Mouse (Mus musculus) left cerebral cortex, postnatal 4 days (tissue): ENCODE measurements at regions not wholly inside any gene's neighbourhood (a gene's known extent, or its start where the extent isn't known, plus 50 kb on each side); places are given as distances from the start of the nearest gene placed in this dataset.
"Not testable (repeated sequence)": the region's sequence is repeated elsewhere in the genome, so short reads cannot be mapped to it uniquely, and the experiment has no call there.

ENCODE experiments used
- DNase-seq: peaks from one replicate; pipeline ENCODE4 v3.0.0-alpha.2; 2022
- intact Hi-C: fragments of 180-260 bp; cut with DNase I; formaldehyde crosslinking; loops from one replicate; pipeline ENCODE4 v1.15.1; 2025

- no peak for DNase-seq
- intact Hi-C loops, result no loop called here
These were observed 123.7 kb upstream of the Cpsf6 start for GRCm38 (mm10) chr10:117503222-117504184.

GRCm38 (mm10) chr10:117502731-117503130 is 122.9 kb upstream of the Cpsf6 start:
- DNase-seq, result no peak
- intact Hi-C loops, result no loop called here

DNA sequence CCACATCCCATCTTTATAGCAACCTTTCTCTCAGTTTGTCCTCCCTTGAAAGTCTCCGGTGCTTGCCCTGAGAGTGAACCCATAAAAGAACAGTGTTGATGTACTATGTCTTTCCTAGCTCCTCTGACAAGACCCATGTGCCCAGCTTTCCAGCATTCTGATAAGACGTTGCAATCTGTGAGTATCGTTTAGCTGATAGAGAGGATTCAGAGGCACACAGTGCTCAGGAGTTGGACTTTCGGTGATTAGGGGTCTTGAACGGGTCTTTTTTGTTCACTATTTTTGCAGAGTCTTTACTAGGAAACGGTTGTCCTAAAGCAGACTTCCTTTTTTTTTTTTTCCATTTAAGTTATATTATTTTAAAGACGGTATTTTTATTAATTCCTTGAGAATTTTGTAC is 122.3 kb upstream of the Cpsf6 start:
- DNase-seq, result no peak
- intact Hi-C loops, result no loop called here

DNA sequence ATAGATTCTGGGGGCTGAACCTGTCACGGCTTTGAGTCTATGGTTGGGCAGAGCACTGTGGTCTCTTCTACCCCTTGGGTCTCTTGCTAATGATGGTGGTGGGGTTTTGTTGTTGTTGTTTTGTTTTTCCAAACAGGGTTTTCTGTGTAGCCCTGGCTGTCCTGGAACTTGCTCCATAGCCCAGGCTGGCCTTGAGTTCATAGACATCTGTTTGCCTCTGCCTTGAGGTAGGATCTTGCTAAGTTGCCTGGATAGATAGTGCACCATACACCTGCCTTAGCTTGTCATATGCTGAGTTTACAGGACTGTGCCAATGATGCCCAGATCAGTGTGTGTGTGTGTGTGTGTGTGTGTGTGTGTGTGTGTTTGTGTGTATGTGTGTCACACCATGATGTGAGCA is 121.6 kb upstream of the Cpsf6 start:
- intact Hi-C loops, result no loop called here
- DNase-seq, result no peak

DNA sequence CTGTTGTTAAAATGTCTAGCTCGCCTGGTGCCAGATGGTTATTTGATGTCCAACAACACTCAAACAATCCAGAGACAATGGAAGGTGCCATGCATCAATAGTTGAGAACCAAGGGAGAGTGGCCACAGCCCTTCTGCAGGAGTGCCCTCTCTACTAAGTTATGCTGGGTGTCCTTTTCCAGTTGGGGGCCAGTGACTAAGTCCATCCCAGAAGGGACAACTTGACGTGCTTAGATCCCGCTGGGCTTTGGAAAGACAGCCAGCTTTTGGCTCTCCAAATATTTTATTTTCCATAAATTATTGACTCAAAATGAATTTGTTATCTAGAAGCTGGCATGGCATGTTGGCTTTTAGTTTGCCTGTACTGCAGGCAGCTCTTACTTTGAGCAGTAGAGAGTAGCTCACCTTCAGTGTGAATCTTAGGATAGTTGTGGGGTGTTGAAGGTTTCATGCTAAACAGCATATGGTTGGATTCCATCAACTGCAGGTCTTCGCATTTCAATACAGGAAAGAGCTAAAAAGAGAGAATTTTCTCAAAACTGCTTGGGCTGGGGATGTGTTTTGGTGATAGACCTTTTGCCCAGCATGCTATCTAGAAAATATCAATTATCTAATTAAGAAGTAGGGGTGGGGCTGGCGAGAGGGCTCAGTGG is 120.8 kb upstream of the Cpsf6 start:
- no peak for DNase-seq
- intact Hi-C loops, result no loop called here

DNA sequence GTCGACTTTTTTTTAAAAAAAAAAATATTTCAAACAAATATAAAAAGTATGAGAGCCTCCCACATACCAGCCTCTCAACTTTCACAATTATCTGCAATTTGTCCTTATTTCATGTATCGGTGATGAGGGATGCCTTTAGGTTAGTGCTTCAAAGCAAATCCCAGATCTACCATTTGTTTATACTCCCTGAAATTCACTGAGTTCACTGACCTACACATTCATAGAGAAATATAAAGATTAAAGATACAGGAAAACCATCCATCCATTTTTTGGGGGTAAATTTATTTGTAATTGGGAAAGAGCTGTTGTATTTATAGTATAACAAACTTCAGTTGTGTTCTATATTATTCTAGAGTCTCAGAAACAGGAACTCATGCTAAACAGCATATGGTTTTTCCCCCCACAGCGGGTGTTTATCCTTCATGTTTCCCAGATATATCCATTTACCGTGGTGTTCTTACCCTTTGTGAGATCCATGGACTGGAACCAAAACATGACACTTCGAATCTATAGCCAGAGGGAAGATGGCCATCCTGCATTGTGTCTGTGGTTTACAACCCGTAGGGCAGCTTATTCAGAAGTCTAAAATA is 120.1 kb upstream of the Cpsf6 start:
- intact Hi-C loops, result no loop called here
- DNase-seq, result no peak

DNA sequence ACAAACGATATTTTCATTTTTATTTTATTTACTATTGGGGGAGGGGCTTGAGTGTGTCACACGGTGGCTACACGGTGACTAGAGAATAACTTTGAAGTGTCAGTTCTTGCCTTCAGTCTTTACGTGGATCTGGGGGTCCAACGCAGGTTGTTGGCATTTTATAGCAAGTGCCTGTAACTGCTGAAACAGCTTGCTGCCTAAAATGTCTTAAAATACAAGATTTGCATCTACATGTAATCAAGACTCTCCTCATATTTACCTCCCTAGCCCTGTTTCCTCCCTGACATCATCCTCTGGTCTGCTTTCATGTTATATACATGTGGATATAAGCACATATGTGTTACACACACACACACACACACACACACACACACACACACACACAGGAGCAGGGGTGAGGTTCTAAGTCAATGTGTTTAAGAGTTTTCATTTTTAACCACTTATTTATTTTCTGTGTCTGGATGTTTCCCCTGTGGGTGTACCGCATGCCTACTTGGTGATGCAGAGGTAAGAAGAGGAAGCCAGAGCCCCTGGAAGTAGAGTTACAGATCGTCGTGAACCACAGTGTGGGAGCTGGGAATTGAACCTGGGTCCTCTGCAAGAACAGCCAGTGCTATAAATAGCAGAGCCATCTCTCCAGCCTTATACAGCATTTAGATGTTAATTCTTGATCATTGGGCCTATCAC is 119.5 kb upstream of the Cpsf6 start:
- no peak for DNase-seq
- intact Hi-C loops, result no loop called here

DNA sequence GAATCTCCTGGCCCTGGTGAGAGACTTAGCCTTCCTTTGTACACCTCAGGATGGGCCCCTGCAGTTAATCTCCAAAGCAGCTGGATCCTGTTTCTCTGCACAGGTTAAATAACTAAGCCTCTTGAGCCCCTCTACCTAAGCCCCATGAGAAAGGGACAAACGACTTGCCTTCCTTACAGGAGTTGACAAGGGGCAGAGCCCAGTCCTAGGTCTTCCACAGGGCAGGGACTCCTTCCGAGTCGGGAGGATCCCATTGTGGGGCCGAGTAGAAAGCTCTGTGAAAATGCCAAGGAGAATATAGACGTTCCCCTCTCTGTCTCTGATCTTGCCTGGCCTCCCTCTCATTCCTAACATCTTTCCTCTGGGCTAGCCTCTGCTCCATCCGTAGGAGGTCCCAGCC is 118.7 kb upstream of the Cpsf6 start:
- intact Hi-C loops, result no loop called here
- DNase-seq, result no peak

- no peak for DNase-seq
- intact Hi-C loops, result no loop called here
These were observed 117.9 kb upstream of the Cpsf6 start for GRCm38 (mm10) chr10:117497565-117498256.

GRCm38 (mm10) chr10:117497082-117497481 is 117.3 kb upstream of the Cpsf6 start:
- intact Hi-C loops, DNase-seq: not testable (repeated sequence)

DNA sequence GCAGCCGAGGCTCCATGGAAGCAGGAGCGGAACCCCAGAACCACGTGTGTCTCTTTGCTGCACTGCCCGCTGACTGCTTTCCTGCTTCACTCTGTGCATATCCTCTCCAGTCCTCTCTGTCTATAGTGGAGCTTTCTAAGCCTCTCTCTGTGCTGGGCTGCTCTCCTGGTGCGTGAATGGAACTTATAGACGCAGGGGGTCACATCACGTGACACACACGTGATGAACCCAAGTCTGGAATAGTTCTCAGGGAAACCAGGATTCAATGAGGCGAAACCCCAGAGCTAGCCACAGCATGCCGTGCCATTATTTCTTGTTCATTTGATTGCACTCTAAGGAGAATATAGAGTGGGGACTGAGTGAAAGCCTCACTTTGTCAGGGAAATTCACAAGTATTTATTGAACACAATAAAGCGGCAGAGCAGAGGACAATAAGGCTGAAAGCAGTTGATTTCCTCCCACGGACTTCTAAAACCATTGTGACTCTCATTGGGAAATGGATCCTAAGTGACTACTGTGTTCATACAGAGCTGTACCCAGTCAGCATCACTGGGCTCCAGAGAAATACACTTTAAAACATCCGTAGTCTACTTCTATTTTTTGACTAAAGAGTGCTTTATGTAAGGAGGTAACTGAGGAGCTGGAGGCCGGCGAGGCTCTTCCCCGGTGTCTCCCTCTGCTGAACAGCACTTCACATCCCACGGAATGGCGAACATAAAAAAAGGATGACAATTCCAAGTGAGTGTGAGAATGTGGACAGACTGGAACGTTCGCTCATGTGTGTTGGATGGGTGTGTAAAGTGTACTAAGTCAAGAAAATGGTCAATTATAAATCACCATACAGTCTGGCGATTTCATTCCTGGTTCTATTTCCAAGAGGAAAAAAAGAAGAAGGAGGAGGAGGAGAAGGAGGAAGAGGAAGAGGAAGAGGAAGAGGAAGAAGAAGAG is 116.5 kb upstream of the Cpsf6 start:
- intact Hi-C loops, result no loop called here
- DNase-seq, result no peak

DNA sequence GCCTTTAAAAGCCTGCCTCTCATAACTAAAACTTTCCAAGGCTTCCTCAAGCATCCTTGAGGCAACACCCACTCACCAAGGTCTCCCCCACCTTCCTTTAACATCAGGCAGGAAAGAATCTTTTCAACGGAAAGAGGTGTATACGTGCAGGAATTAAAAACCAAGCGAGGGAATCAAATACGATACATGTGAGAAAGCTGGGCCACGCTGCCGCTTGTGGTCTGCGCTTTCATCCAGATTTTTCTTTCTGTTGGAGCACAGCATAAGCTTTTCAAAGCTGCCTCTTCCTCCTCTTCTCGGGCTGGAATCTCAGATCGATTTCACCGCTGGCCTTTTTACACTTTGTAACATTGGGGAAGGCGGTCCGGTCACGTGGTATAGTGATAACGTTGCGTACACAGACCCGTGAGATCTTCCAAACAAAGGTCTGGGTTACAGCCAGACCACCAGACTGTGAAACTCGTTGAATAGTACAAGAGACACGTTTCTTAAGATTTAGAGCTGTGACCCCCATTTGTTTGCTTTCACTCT is 114.4 kb upstream of the Cpsf6 start:
- DNase-seq, result no peak

GRCm38 (mm10) chr10:117493824-117494121 is 114.0 kb upstream of the Cpsf6 start:
- DNase-seq, result no peak
- intact Hi-C loops, result no loop called here

More for the DNA sequence above, 114.4 kb upstream of the Cpsf6 start:
- intact Hi-C loops, result no loop called here

DNA sequence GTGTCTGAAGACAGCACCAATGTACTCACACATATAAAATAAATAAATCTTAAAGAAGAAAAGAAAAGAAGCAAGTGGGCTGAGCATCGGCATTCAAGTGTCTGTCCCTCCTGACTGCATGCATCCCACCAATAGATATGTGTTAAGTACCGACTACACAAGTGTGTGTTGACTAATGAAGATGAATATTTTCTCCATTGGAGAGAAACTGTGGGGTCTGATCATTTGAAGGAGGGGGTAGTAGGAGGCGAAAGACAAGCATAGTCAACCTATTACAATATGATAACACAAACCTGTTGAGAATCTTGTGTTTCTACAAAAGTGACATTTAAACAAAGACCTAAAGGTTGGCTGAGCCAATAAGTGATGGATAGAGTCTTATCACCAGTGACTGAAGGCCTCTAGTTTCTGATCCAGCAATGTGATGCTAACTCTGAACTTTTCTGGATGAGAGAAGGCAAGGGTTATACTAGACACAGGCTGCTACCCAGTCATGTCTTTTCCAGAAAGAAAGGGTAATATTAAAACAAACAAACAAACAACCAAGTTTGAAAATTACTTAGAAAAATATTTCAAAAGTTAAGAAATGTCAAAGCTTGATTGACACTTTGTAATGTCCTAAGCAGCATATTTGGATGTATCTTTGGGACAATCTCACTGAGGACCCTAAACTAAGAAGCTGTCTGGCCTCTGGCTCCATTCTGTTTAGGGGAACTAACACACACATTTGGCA is 113.4 kb upstream of the Cpsf6 start:
- intact Hi-C loops, result no loop called here

GRCm38 (mm10) chr10:117492391-117492990 is 112.7 kb upstream of the Cpsf6 start:
- intact Hi-C loops, result no loop called here

More for the DNA sequence above, 113.4 kb upstream of the Cpsf6 start:
- no peak for DNase-seq

DNA sequence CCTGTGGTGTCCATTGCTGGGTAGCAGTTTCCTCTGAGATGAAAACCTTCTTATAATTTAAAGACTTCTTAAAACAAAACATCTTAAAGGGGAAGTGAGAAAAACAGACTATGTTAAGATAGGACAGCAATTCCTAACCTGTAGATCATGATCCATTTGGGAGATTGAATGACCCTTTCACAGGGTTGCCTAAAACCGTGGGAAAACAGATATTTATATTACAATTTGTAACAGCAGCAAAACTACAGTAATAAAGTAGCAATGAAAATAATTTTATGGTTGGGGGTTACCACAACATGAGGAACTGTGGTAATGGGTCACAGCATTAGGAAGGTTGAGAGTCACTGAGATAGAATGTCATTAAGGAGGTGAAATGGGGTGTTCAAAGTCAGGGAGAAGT is 111.9 kb upstream of the Cpsf6 start:
- intact Hi-C loops, result no loop called here
- DNase-seq, result no peak

More at GRCm38 (mm10) chr10:117492391-117492990, 112.7 kb upstream of the Cpsf6 start:
- DNase-seq, result no peak

DNA sequence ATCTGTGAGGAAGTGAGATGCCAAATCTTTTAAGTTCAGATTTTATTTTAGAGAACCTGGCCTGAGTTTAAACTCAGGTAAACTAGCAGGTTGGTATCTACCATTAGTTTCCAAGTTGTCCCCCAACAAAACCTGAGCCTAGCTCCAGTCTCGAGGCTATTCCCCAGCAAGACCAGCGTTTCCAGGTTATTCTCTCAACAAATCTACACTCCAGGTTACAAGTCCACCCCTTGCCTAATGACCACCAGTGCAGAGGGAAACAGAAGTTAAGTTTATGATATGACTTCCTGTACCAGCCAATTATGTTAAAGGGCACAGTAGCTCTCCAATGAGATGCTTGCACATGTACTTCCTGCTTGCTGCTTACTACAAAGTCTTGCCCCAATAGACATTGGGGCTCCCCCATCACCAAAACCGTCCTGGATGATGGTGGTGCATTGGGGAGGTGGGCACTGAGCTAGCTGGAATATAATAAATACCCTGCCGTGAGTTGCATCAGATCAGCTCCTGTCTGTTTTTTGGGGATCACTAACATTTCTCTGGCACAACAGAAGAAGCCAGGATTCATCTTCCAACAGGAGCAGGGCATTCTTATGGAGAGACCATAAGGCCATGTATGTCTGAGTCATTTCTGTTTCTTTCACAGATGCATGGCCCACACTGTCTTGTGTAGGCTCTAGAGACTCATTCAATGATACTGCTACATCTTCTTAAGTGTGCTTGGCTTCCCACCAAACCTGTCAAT is 111.2 kb upstream of the Cpsf6 start:
- intact Hi-C loops, result no loop called here
- DNase-seq, result no peak
